Mouse (Mus musculus): ENCODE data around the gene Ier2.

The Ier2 gene

GRCm38 (mm10) chr8:84661458-84661871, 1.2 kb downstream of the Ier2 start:
- DNase-seq: peak; percentile 81 to 90

- DNase-seq: peak; percentile 84 to 87
Measured at GRCm38 (mm10) chr8:84660819-84661457, 1.7 kb downstream of the Ier2 start.

- peak; percentile 72 to 83 for DNase-seq
Measured at GRCm38 (mm10) chr8:84659936-84660818, 2.5 kb downstream of the Ier2 start.

- DNase-seq: no peak
Measured at GRCm38 (mm10) chr8:84658951-84659350, 3.7 kb downstream of the Ier2 start.

GRCm38 (mm10) chr8:84657680-84658079, 5.0 kb downstream of the Ier2 start:
- DNase-seq: peak in 1 of 2 experiments; percentile 30

GRCm38 (mm10) chr8:84657203-84657602, 5.4 kb downstream of the Ier2 start:
- no peak for DNase-seq

- peak; percentile 82 to 91 for DNase-seq
Measured at GRCm38 (mm10) chr8:84656641-84657126, 6.0 kb downstream of the Ier2 start.

GRCm38 (mm10) chr8:84656191-84656525, 6.5 kb downstream of the Ier2 start:
- peak; percentile 58 to 76 for DNase-seq

GRCm38 (mm10) chr8:84655336-84656190, 7.1 kb downstream of the Ier2 start:
- DNase-seq: peak; percentile 52 to 69

- peak; percentile 31 to 47 for DNase-seq
Measured at GRCm38 (mm10) chr8:84654597-84654996, 8.1 kb downstream of the Ier2 start.

GRCm38 (mm10) chr8:84653092-84653631, 9.5 kb downstream of the Ier2 start:
- no peak for DNase-seq

GRCm38 (mm10) chr8:84650213-84650612, 12.4 kb downstream of the Ier2 start:
- no peak for DNase-seq

GRCm38 (mm10) chr8:84647461-84647901, 15.2 kb downstream of the Ier2 start:
- peak; percentile 62 to 68 for DNase-seq

GRCm38 (mm10) chr8:84646800-84647199, 15.9 kb downstream of the Ier2 start:
- no peak for DNase-seq

- DNase-seq: no peak
Measured at GRCm38 (mm10) chr8:84643019-84643418, 19.6 kb downstream of the Ier2 start.

GRCm38 (mm10) chr8:84641578-84642361, 20.9 kb downstream of the Ier2 start:
- DNase-seq: no peak

- DNase-seq: no peak
Measured at GRCm38 (mm10) chr8:84640617-84641294, 21.9 kb downstream of the Ier2 start.

- no peak for DNase-seq
Measured at GRCm38 (mm10) chr8:84640010-84640588, 22.6 kb downstream of the Ier2 start.

GRCm38 (mm10) chr8:84639162-84640009, 23.3 kb downstream of the Ier2 start:
- peak; percentile 93 to 96 for DNase-seq
